Mouse (Mus musculus): ENCODE measurements around the gene Rsad2. TPM values are rescaled to one million over a fixed set of nuclear protein-coding genes. Genes with fewer than 3 reads are reported as not detected.
A peak's percentile ranks its signal among the peaks of the same experiment; 100 is the strongest.

Gene Rsad2
- total RNA-seq, 4 experiments from 2014 or later, result 4.0 to 7.3 (median 5.7) TPM

- peak; percentile 63 for DNase-seq (ENCODE audit: low spot score)
Observed at GRCm38 (mm10) chr12:26401696-26402470, 54.4 kb downstream of the Rsad2 start.

GRCm38 (mm10) chr12:26401254-26401653 lies 55.0 kb downstream of the Rsad2 start:
- DNase-seq (ENCODE audit: low spot score), result no peak

GRCm38 (mm10) chr12:26400762-26401161 lies 55.5 kb downstream of the Rsad2 start:
- DNase-seq (ENCODE audit: low spot score), result no peak

- DNase-seq (ENCODE audit: low spot score), result no peak
Observed at GRCm38 (mm10) chr12:26399391-26399790, 56.9 kb downstream of the Rsad2 start.

DNA sequence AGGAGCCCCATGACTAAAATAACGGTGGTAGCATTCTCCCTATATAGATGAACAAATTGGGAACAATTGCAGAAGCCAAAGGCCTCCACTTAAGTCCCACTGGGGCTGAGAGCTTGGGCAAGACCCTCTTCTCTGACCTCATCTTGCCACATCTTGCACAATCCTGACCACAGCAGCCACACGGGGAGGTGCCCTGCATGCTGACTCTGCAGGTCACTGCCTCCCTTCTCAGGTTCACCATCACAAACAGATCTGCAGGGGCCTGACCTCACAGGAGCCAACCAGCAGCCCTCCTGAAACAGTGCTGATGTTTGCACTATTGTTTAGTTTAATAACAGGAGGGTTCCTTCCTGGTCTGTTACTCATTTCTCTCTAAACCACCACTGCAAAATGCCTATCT lies 57.7 kb downstream of the Rsad2 start:
- DNase-seq (ENCODE audit: low spot score), result no peak

- DNase-seq (ENCODE audit: low spot score), result no peak
Observed at GRCm38 (mm10) chr12:26394485-26395470, 61.5 kb downstream of the Rsad2 start.

- no peak for DNase-seq (ENCODE audit: low spot score)
Observed at GRCm38 (mm10) chr12:26393291-26393690, 63.0 kb downstream of the Rsad2 start.

Small RNA genes lying within 50 kb of the gene (microRNA-seq; reads per million reads assigned to microRNA genes)
- 7.3 reads per million, percentile 19 among the genes with 10 or more reads in this experiment for gene Mir6538

Other genes with a start within 250 kb of the Rsad2 start
- gene Rnf144a, start 41.2 kb downstream of the Rsad2 start, total RNA-seq (2022), result 10 to 100 TPM in 2 of 4 experiments, 1 to 10 TPM in 2; 4.8 to 11.7 (median 8.9) TPM
- gene Cmpk2, start 12.8 kb upstream of the Rsad2 start, total RNA-seq (2022), result 1 to 10 TPM; 3.5 to 4.6 (median 4.4) TPM